Mouse (Mus musculus): ENCODE data around the gene Ginm1. TPM values are rescaled to one million over a fixed set of nuclear protein-coding genes. Genes with fewer than 3 reads are reported as not detected.

Ginm1 gene
- polyA plus RNA-seq (2015; fragmentation: Nextera tagmentation; extraction: Ambion mirVana): 75.7 and 86.2 TPM in 2 replicates

GRCm38 (mm10) chr10:7792751-7793385 is at the start of gene Ginm1, which contains the start of gene Ppil4:
TSS of gene Ginm1 (minus strand) at chr10:7792824.
TSS of gene Ppil4 (plus strand) at chr10:7792891.
- peaks cover 33% of the 10 kb centered on the region for H3K36me3 ChIP-seq
- under 1% methylated on average over 52 of the region's 52 CpGs for WGBS
- H3K4me2 ChIP-seq: peak within 1 kb of the TSS; percentile 89
- peak within 1 kb of the TSS; percentile 84 for H3K4me3 ChIP-seq
- peak within 1 kb of the TSS; percentile 90 for H3K9ac ChIP-seq
- peak; percentile 83 for ATAC-seq (ENCODE audit: insufficient number of reproducible peaks, insufficient read depth, low FRiP score, low TSS enrichment, low read depth)
- peak within 1 kb of the TSS; percentile 62; the same call in 1 of the 2 replicates for H3K27ac ChIP-seq
- H3K9me3 ChIP-seq: no peaks in the 10 kb centered on the region
- no peaks in the 10 kb centered on the region for H3K27me3 ChIP-seq
- peaks cover 5% of the 10 kb centered on the region for H3K4me1 ChIP-seq

GRCm38 (mm10) chr10:7841571-7842080 is 49.0 kb upstream of the Ginm1 start:
- Histone ChIP-seq H3K9ac (no peak overlapping the region), H3K4me1 (0 out of 2 replicates have a peak, but pooled peaks cover 11% of the 10 kb centered on the region), H3K4me3 (no peak overlapping the region), H3K27ac (no peak overlapping the region), H3K4me2 (no peak overlapping the region), H3K9me3 (no peaks in the 10 kb centered on the region), H3K27me3 (no peaks in the 10 kb centered on the region), H3K36me3 (no peaks in the 10 kb centered on the region)
- ATAC-seq (ENCODE audit: insufficient number of reproducible peaks, insufficient read depth, low FRiP score, low TSS enrichment, low read depth): no peak
- WGBS: 75% methylated on average over 14 of the region's 14 CpGs

GRCm38 (mm10) chr10:7840785-7841184 is 48.2 kb upstream of the Ginm1 start:
- no peak overlapping the region for H3K9ac ChIP-seq
- H3K27me3 ChIP-seq: no peaks in the 10 kb centered on the region
- H3K4me1 ChIP-seq: 0 out of 2 replicates have a peak, but pooled peaks cover 11% of the 10 kb centered on the region
- ATAC-seq (ENCODE audit: insufficient number of reproducible peaks, insufficient read depth, low FRiP score, low TSS enrichment, low read depth): no peak
- no peak overlapping the region for H3K27ac ChIP-seq
- no peak overlapping the region for H3K4me3 ChIP-seq
- WGBS: 61% methylated on average over 3 of the region's 3 CpGs
- no peaks in the 10 kb centered on the region for H3K9me3 ChIP-seq
- no peaks in the 10 kb centered on the region for H3K36me3 ChIP-seq
- no peak overlapping the region for H3K4me2 ChIP-seq

GRCm38 (mm10) chr10:7840353-7840733 is 47.7 kb upstream of the Ginm1 start:
- Histone ChIP-seq H3K9me3 (no peaks in the 10 kb centered on the region), H3K9ac (no peak overlapping the region), H3K4me1 (0 out of 2 replicates have a peak, but pooled peaks cover 11% of the 10 kb centered on the region), H3K27ac (no peak overlapping the region), H3K4me2 (no peak overlapping the region), H3K4me3 (no peak overlapping the region), H3K36me3 (no peaks in the 10 kb centered on the region), H3K27me3 (no peaks in the 10 kb centered on the region)
- 83% methylated on average over 2 of the region's 2 CpGs for WGBS
- no peak for ATAC-seq (ENCODE audit: insufficient number of reproducible peaks, insufficient read depth, low FRiP score, low TSS enrichment, low read depth)

- H3K27me3 ChIP-seq: no peaks in the 10 kb centered on the region
- H3K36me3 ChIP-seq: no peaks in the 10 kb centered on the region
- no peaks in the 10 kb centered on the region for H3K9me3 ChIP-seq
- H3K4me3 ChIP-seq: no peak overlapping the region
- H3K27ac ChIP-seq: no peak overlapping the region
- 0 out of 2 replicates have a peak, but pooled peaks cover 11% of the 10 kb centered on the region for H3K4me1 ChIP-seq
- ATAC-seq (ENCODE audit: insufficient number of reproducible peaks, insufficient read depth, low FRiP score, low TSS enrichment, low read depth): no peak
- WGBS: 84% methylated on average over 22 of the region's 22 CpGs
- no peak overlapping the region for H3K4me2 ChIP-seq
- H3K9ac ChIP-seq: no peak overlapping the region
These were observed 47.1 kb upstream of the Ginm1 start for GRCm38 (mm10) chr10:7839551-7840352.

- H3K4me2 ChIP-seq: no peak overlapping the region
- no peak overlapping the region for H3K4me3 ChIP-seq
- H3K27ac ChIP-seq: no peak overlapping the region
- H3K9ac ChIP-seq: no peak overlapping the region
- WGBS: 74% methylated on average over 5 of the region's 5 CpGs
- H3K4me1 ChIP-seq: 0 out of 2 replicates have a peak, but pooled peaks cover 11% of the 10 kb centered on the region
- H3K9me3 ChIP-seq: no peaks in the 10 kb centered on the region
- H3K27me3 ChIP-seq: no peaks in the 10 kb centered on the region
- ATAC-seq (ENCODE audit: insufficient number of reproducible peaks, insufficient read depth, low FRiP score, low TSS enrichment, low read depth): no peak
- H3K36me3 ChIP-seq: no peaks in the 10 kb centered on the region
These were observed 46.3 kb upstream of the Ginm1 start for GRCm38 (mm10) chr10:7838874-7839421.

GRCm38 (mm10) chr10:7838036-7838435 is 45.4 kb upstream of the Ginm1 start:
- no peak overlapping the region for H3K4me3 ChIP-seq
- H3K27ac ChIP-seq: no peak overlapping the region
- no peaks in the 10 kb centered on the region for H3K36me3 ChIP-seq
- no peak for ATAC-seq (ENCODE audit: insufficient number of reproducible peaks, insufficient read depth, low FRiP score, low TSS enrichment, low read depth)
- no peaks in the 10 kb centered on the region for H3K9me3 ChIP-seq
- peaks cover 11% of the 10 kb centered on the region; the same call in 1 of the 2 replicates for H3K4me1 ChIP-seq
- no peaks in the 10 kb centered on the region for H3K27me3 ChIP-seq
- WGBS: 89% methylated on average over 8 of the region's 8 CpGs
- H3K4me2 ChIP-seq: no peak overlapping the region
- H3K9ac ChIP-seq: no peak overlapping the region

- WGBS: 90% methylated on average over 8 of the region's 8 CpGs
These were observed 44.8 kb upstream of the Ginm1 start for GRCm38 (mm10) chr10:7837446-7837845.

GRCm38 (mm10) chr10:7836902-7837301 is 44.3 kb upstream of the Ginm1 start:
- no peak for ATAC-seq (ENCODE audit: insufficient number of reproducible peaks, insufficient read depth, low FRiP score, low TSS enrichment, low read depth)
- Histone ChIP-seq H3K9me3 (no peaks in the 10 kb centered on the region), H3K4me1 (peaks cover 22% of the 10 kb centered on the region), H3K4me3 (no peak overlapping the region), H3K27me3 (no peaks in the 10 kb centered on the region), H3K27ac (no peak overlapping the region), H3K9ac (no peak overlapping the region), H3K36me3 (no peaks in the 10 kb centered on the region), H3K4me2 (no peak overlapping the region)
- 72% methylated on average over 2 of the region's 2 CpGs for WGBS

More at GRCm38 (mm10) chr10:7837446-7837845, 44.8 kb upstream of the Ginm1 start:
- Histone ChIP-seq H3K9ac (no peak overlapping the region), H3K4me3 (no peak overlapping the region), H3K9me3 (no peaks in the 10 kb centered on the region), H3K4me2 (no peak overlapping the region), H3K4me1 (peaks cover 16% of the 10 kb centered on the region), H3K27ac (no peak overlapping the region), H3K36me3 (no peaks in the 10 kb centered on the region), H3K27me3 (no peaks in the 10 kb centered on the region)
- no peak for ATAC-seq (ENCODE audit: insufficient number of reproducible peaks, insufficient read depth, low FRiP score, low TSS enrichment, low read depth)

GRCm38 (mm10) chr10:7834671-7835225 is 42.1 kb upstream of the Ginm1 start:
- no peak for ATAC-seq (ENCODE audit: insufficient number of reproducible peaks, insufficient read depth, low FRiP score, low TSS enrichment, low read depth)

More at GRCm38 (mm10) chr10:7834671-7835225, 42.1 kb upstream of the Ginm1 start:
- no peak overlapping the region for H3K4me2 ChIP-seq
- no peak overlapping the region for H3K9ac ChIP-seq
- H3K27ac ChIP-seq: no peak overlapping the region
- no peaks in the 10 kb centered on the region for H3K36me3 ChIP-seq
- no peaks in the 10 kb centered on the region for H3K27me3 ChIP-seq
- H3K4me3 ChIP-seq: no peak overlapping the region
- 77% methylated on average over 10 of the region's 10 CpGs for WGBS
- H3K9me3 ChIP-seq: no peaks in the 10 kb centered on the region
- peaks cover 23% of the 10 kb centered on the region for H3K4me1 ChIP-seq

Data from embryonic facial prominence, embryonic 13.5 days (tissue).